In the genomic region with DNA sequence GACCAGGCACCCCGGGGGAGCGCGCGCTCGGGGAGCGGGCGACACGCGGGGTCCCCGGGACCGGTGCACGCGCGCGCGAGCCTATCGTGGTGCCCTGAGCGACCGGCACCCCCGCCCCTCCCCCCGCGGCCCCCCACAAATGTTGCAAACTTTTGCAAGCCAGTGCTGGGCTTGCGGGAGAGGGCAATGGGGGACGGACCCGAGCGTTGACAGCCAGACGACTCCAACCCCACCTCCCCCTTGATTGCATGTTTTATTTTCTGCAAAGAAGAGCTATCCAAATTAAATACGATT, we compare ENCODE assay signal across 8 mouse cellular contexts. TPM values are rescaled to one million over a fixed set of nuclear protein-coding genes. Genes with fewer than 3 reads are reported as not detected.
A peak's percentile ranks its signal among the peaks of the same experiment; 100 is the strongest.
DNase-seq lines count a peak whose midpoint lies in the region; ATAC-seq lines count a peak whose summit lies in the region.

No protein-coding gene starts in this region.

- H3K36me3 ChIP-seq in kidney, embryonic 15.5 days = no peaks in the 10 kb centered on the region
- H3K36me3 ChIP-seq in embryonic facial prominence, embryonic 10.5 days (replicated peaks) = no peaks in the 10 kb centered on the region
- H3K36me3 ChIP-seq in hindbrain, embryonic 13.5 days = no peaks in the 10 kb centered on the region
- no peaks in the 10 kb centered on the region for H3K36me3 ChIP-seq in midbrain, embryonic 12.5 days

- intact Hi-C loops in left cerebral cortex, postnatal 25 days (cut with DNase I) = loop anchor here (2.0 to 5.0 kb wide), 3 partner anchors 63 to 637 kb away; no protein-coding TSS in a partner anchor

- peaks cover 22% of the 10 kb centered on the region for H3K4me1 ChIP-seq in kidney, embryonic 15.5 days
- peaks cover 29% of the 10 kb centered on the region for H3K4me1 ChIP-seq in embryonic facial prominence, embryonic 10.5 days
- H3K4me1 ChIP-seq in hindbrain, embryonic 13.5 days (replicated peaks) = peaks cover 41% of the 10 kb centered on the region
- H3K4me1 ChIP-seq in midbrain, embryonic 12.5 days = peaks cover 29% of the 10 kb centered on the region

- ATAC-seq in kidney, embryonic 15.5 days (replicated peaks; ENCODE audit: low FRiP score) = peak; percentile 48
- ATAC-seq in hindbrain, embryonic 13.5 days (ENCODE audit: low FRiP score) = peak; percentile 26; the same call in 1 of the 2 replicates
- peak; percentile 35; the same call in 1 of the 2 replicates for ATAC-seq in midbrain, embryonic 12.5 days (ENCODE audit: low FRiP score, low read depth)

- H3K27ac ChIP-seq in kidney, embryonic 15.5 days = peak overlapping the region; percentile 95
- peak overlapping the region; percentile 93 for H3K27ac ChIP-seq in embryonic facial prominence, embryonic 10.5 days (replicated peaks)
- H3K27ac ChIP-seq in hindbrain, embryonic 13.5 days = peak overlapping the region; percentile 98
- H3K27ac ChIP-seq in midbrain, embryonic 12.5 days (replicated peaks) = peak overlapping the region; percentile 95

- peak overlapping the region; percentile 88 for H3K4me2 ChIP-seq in kidney, embryonic 15.5 days
- H3K4me2 ChIP-seq in hindbrain, embryonic 13.5 days = peak overlapping the region; percentile 73
- peak overlapping the region; percentile 92 for H3K4me2 ChIP-seq in midbrain, embryonic 12.5 days (replicated peaks)

- no peak for DNase-seq in kidney, postnatal 4 days
- no peak for DNase-seq in embryonic facial prominence, embryonic 10.5 days (ENCODE audit: low spot score)
- DNase-seq in left cerebral cortex, postnatal 25 days (ENCODE audit: low spot score in 2 of 2) = no peak
- DNase-seq in urinary bladder, adult 18-20 months (ENCODE audit: low spot score in 2 of 2) = no peak
- no peak for DNase-seq in layer of hippocampus, adult 11-12 months (ENCODE audit: low spot score)

- peaks cover 4% of the 10 kb centered on the region; the same call in 1 of the 2 replicates for H3K27me3 ChIP-seq in kidney, embryonic 15.5 days
- H3K27me3 ChIP-seq in embryonic facial prominence, embryonic 10.5 days (replicated peaks; ENCODE audit: low read depth, poor library complexity, severe bottlenecking) = peaks cover 26% of the 10 kb centered on the region
- H3K27me3 ChIP-seq in hindbrain, embryonic 13.5 days = 0 out of 2 replicates have a peak, but pooled peaks cover 7% of the 10 kb centered on the region
- peaks cover 5% of the 10 kb centered on the region for H3K27me3 ChIP-seq in midbrain, embryonic 12.5 days

- H3K9me3 ChIP-seq in kidney, embryonic 15.5 days (replicated peaks) = no peaks in the 10 kb centered on the region
- H3K9me3 ChIP-seq in embryonic facial prominence, embryonic 10.5 days = no peaks in the 10 kb centered on the region
- no peaks in the 10 kb centered on the region for H3K9me3 ChIP-seq in hindbrain, embryonic 13.5 days
- no peaks in the 10 kb centered on the region for H3K9me3 ChIP-seq in midbrain, embryonic 12.5 days

- H3K9ac ChIP-seq in kidney, embryonic 15.5 days = peak overlapping the region; percentile 77
- peak overlapping the region; percentile 87 for H3K9ac ChIP-seq in hindbrain, embryonic 13.5 days
- peak overlapping the region; percentile 81 for H3K9ac ChIP-seq in midbrain, embryonic 12.5 days (replicated peaks)

- under 1% methylated on average over 21 of the region's 28 CpGs for WGBS in kidney, embryonic 15.5 days
- under 1% methylated on average over 28 of the region's 28 CpGs for WGBS in embryonic facial prominence, embryonic 10.5 days
- WGBS in hindbrain, embryonic 13.5 days = under 1% methylated on average over 28 of the region's 28 CpGs
- WGBS in midbrain, embryonic 12.5 days = 1% methylated on average over 25 of the region's 28 CpGs

- H3K4me3 ChIP-seq in kidney, embryonic 15.5 days (replicated peaks) = peak overlapping the region; percentile 94
- H3K4me3 ChIP-seq in embryonic facial prominence, embryonic 10.5 days = peak overlapping the region; percentile 89
- H3K4me3 ChIP-seq in hindbrain, embryonic 13.5 days = peak overlapping the region; percentile 83
- H3K4me3 ChIP-seq in midbrain, embryonic 12.5 days = peak overlapping the region; percentile 83

RNA-seq across cellular contexts. Expression of a gene that starts 0.4 kb away (rescaled TPM):
- 7.8 and 8.9 TPM in 2 replicates for polyA plus RNA-seq in kidney, embryonic 15.5 days (2015; fragmentation: Nextera tagmentation; extraction: Ambion mirVana)
- polyA plus RNA-seq in embryonic facial prominence, embryonic 10.5 days (2016; fragmentation: Nextera tagmentation; extraction: Ambion mirVana) = 5.1 and 6.6 TPM in 2 replicates
- polyA plus RNA-seq in hindbrain, embryonic 13.5 days (2015; fragmentation: Nextera tagmentation; extraction: Ambion mirVana) = 18.1 and 25.0 TPM in 2 replicates
- polyA plus RNA-seq in midbrain, embryonic 12.5 days (2016; fragmentation: Nextera tagmentation; extraction: Ambion mirVana) = 6.9 and 8.9 TPM in 2 replicates
- total RNA-seq in left cerebral cortex, postnatal 25 days (2021) = 10 to 100 TPM; 68.0 to 81.9 TPM
